Mouse (Mus musculus) midbrain, embryonic 14.5 days (tissue): ENCODE data around the gene Ssmem1. TPM values are rescaled to one million over a fixed set of nuclear protein-coding genes. Genes with fewer than 3 reads are reported as not detected.

Experiments used
- ATAC-seq: fragments of 200-750 bp; cut with Nextera tagmentation; 2 replicates; pipeline ENCODE4 v1.8.0; 2017; ENCODE audit warnings: moderate number of reproducible peaks, moderate library complexity; ENCODE audit not compliant: low FRiP score, low TSS enrichment
- DNase-seq: peaks from one replicate; pipeline ENCODE4 v3.0.0-alpha.2; 2015
- H3K27ac ChIP-seq: fragments of 300-500 bp; sonication (generic); replicated peaks from 2 replicates; pipeline ENCODE4 v1.5.1; 2014; ENCODE audit warnings: mild to moderate bottlenecking, low read depth, low read length, moderate library complexity
- H3K27me3 ChIP-seq: fragments of 300-500 bp; sonication (generic); 2 replicates; pipeline ENCODE4 v1.6.1; 2014; ENCODE audit warnings: low read length, control low read depth, mixed read lengths; ENCODE audit not compliant: control insufficient read depth, insufficient read depth
- H3K36me3 ChIP-seq: fragments of 300-500 bp; sonication (generic); 2 replicates; pipeline ENCODE4 v1.6.1; 2014; ENCODE audit warnings: low read length, control low read depth; ENCODE audit not compliant: control insufficient read depth, insufficient read depth
- H3K4me1 ChIP-seq: fragments of 300-500 bp; sonication (generic); 2 replicates; pipeline ENCODE4 v1.6.1; 2014; ENCODE audit warnings: mild to moderate bottlenecking, antibody characterized with exemption, low read length, control low read depth; ENCODE audit not compliant: control insufficient read depth, insufficient read depth
- H3K4me2 ChIP-seq: fragments of 300-500 bp; sonication (generic); 2 replicates; pipeline ENCODE4 v1.6.1; 2014; ENCODE audit warnings: mild to moderate bottlenecking, low read length, moderate library complexity
- H3K4me3 ChIP-seq: fragments of 300-500 bp; sonication (generic); replicated peaks from 2 replicates; pipeline ENCODE4 v1.5.1; 2014; ENCODE audit warnings: low read depth, low read length
- H3K9ac ChIP-seq: fragments of 300-500 bp; sonication (generic); replicated peaks from 2 replicates; pipeline ENCODE4 v1.6.1; 2014; ENCODE audit warnings: mild to moderate bottlenecking, low read length, moderate library complexity
- H3K9me3 ChIP-seq: fragments of 300-500 bp; sonication (generic); 2 replicates; pipeline ENCODE4 v1.6.1; 2016; ENCODE audit warnings: low read length, control low read depth, mixed read lengths; ENCODE audit not compliant: control insufficient read depth
- WGBS: fragments of 180-500 bp; shearing (Covaris S2); extraction: QIAGEN DNeasy Blood & Tissue Kit; methylation state at CpG from one replicate; pipeline ENCODE4 v1.1.7; 2014; 5-methylcytosine and 5-hydroxymethylcytosine counted together
- polyA plus RNA-seq: library from polyadenylated mRNA; unstranded; fragments of >200 nt; fragmentation: Nextera tagmentation; extraction: Ambion mirVana; gene quantifications from 2 replicates; pipeline ENCODE4 v1.2.1, GENCODE M21; 2014

Ssmem1 gene
- polyA plus RNA-seq, 1 experiment from 2014 or later: not detected

DNA sequence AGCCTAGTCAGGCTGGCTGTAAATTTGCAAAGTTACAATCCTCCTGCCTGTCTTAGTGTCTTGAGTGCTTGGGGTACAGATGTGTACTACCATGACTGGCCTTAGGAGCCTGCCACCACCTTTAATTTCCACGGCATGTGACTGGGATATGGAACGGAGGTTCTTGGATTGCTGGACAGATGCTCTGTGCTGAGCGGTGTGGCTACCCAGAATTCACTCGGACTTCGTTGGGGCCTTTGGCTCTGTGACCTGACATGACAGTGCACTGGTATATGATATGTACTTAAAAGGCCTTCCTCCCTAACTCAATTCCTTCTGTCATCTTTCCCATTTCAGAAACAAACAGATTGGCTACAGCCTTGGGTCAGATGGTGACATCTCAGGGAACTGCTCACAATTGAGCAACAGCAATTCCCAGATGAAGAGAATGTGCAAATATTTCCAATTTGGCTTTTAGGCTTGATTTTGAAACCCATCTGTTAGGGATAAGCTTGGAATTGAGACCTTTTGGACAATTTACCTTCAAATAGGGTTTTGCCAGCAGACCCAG lies 45.0 kb downstream of the Ssmem1 start:
- Histone ChIP-seq H3K9me3 (no peaks in the 10 kb centered on the region), H3K4me2 (no peak overlapping the region), H3K4me3 (no peak overlapping the region), H3K27ac (no peak overlapping the region), H3K27me3 (no peaks in the 10 kb centered on the region), H3K36me3 (no peaks in the 10 kb centered on the region), H3K9ac (no peak overlapping the region), H3K4me1 (peaks cover 19% of the 10 kb centered on the region)
- WGBS: 93% methylated on average over 5 of the region's 5 CpGs
- no peak for ATAC-seq
- no peak for DNase-seq

DNA sequence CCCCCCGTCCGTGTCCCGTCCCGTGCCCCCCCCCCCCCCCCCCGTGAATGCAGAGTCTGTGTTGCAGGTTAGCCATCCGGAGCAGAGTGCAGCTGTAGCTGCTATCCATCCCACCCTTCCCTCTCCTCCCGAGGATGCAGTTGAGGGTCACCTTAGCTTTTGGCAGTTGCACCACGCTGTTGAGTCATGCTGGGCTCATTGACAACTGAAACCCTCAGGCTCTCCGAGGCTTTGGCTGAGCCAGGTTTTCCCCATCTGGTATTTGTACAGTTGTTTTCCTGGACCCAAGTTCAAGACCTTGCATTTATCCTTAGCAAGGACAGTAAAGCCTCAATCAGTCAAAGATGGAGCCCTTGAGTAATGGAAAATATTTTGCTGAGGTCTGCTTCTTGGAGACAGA lies 46.4 kb downstream of the Ssmem1 start:
- Histone ChIP-seq H3K36me3 (no peaks in the 10 kb centered on the region), H3K9me3 (no peaks in the 10 kb centered on the region), H3K4me2 (no peak overlapping the region), H3K27ac (no peak overlapping the region), H3K4me1 (peaks cover 19% of the 10 kb centered on the region), H3K27me3 (no peaks in the 10 kb centered on the region), H3K9ac (no peak overlapping the region), H3K4me3 (no peak overlapping the region)
- ATAC-seq (no peak), DNase-seq (no peak)
- 12% methylated on average over 5 of the region's 9 CpGs for WGBS

DNA sequence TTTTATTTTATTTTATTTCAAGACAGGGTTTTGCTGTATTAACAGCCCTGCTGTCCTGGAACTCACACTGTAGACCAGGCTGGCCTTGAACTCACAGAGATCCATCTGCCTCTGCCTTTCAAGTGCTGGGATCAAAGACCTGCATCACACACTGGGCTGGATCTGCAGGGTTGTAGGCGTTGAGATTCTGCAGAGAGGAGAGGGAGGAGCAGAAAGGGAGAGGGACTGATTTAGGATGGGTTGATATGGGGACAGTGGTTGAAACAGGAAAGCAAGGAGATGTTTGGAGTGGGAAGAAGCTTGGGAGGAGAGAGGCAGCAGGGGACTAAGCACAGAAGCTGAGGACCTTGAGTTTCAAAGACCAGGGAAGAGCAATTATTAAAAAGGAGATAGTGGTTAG lies 50.1 kb downstream of the Ssmem1 start:
- Histone ChIP-seq H3K4me1 (no peaks in the 10 kb centered on the region), H3K9ac (no peak overlapping the region), H3K4me3 (no peak overlapping the region), H3K36me3 (no peaks in the 10 kb centered on the region), H3K27me3 (no peaks in the 10 kb centered on the region), H3K27ac (no peak overlapping the region), H3K4me2 (no peak overlapping the region), H3K9me3 (no peaks in the 10 kb centered on the region)
- ATAC-seq (no peak), DNase-seq (no peak)
- 50% methylated on average over 1 of the region's 1 CpGs for WGBS

DNA sequence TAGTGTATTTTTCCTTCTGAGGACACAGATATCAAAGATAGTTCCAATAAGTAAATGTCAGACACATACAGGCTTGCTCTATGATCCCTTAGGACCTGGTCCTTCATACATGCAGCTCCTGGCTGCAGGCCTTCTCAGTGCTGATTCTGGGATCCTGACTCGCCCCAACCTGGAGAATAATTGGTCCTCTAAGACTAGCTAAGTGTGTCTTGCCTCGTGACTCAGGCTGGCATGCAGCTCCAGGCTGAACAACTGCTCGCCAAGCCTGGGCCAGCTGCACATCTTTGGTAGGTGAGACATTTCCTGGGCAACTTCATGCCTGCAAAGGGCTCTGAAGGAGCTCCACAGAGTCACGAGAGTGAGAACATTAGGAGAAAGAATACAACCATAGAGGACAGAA lies 52.5 kb downstream of the Ssmem1 start:
- Histone ChIP-seq H3K27me3 (no peaks in the 10 kb centered on the region), H3K9me3 (no peaks in the 10 kb centered on the region), H3K4me1 (no peaks in the 10 kb centered on the region), H3K27ac (no peak overlapping the region), H3K9ac (no peak overlapping the region), H3K4me3 (no peak overlapping the region), H3K36me3 (no peaks in the 10 kb centered on the region), H3K4me2 (no peak overlapping the region)
- 80% methylated on average over 4 of the region's 4 CpGs for WGBS
- DNase-seq: no peak
- ATAC-seq: no peak

DNA sequence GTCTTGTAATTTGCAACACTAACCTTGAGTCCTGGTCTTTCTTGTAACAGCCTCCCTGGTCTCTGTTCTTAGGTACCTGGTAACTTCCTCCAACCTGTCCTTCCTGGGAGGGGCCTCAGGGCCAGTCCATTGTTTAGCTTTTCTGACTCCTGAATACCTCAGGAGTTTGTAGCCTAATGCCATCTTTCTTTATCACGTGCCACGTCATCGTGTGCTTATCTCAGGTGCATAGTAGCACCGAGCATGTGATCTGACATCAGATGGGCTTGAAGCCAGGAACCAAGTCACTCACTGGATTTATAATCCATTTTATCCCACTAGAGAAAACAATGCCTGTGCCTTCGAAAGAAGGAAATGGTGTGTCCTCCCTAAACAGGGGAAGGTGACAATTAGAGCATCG lies 53.9 kb downstream of the Ssmem1 start:
- H3K36me3 ChIP-seq: no peaks in the 10 kb centered on the region
- ATAC-seq: no peak
- no peaks in the 10 kb centered on the region for H3K9me3 ChIP-seq
- WGBS: 82% methylated on average over 6 of the region's 6 CpGs
- no peak overlapping the region for H3K27ac ChIP-seq
- no peak overlapping the region for H3K4me2 ChIP-seq
- DNase-seq: no peak
- H3K4me1 ChIP-seq: no peaks in the 10 kb centered on the region
- no peak overlapping the region for H3K9ac ChIP-seq
- no peaks in the 10 kb centered on the region for H3K27me3 ChIP-seq
- no peak overlapping the region for H3K4me3 ChIP-seq

DNA sequence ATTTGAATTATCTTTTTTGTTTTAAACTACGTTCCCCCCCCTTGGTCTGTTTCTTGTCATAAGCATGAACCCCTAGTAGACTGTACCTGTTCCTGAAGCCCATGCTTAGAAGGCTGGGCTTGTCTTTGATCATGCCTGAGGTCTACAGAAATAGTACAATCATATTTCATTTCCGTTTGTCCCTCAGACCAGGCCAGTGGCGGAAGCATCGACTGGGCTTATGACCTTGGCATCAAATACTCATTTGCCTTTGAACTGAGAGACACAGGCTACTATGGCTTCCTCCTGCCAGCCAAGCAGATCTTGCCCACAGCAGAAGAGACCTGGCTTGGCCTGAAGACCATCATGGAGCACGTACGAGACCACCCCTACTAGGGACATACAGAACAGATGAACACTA lies 54.4 kb downstream of the Ssmem1 start:
- H3K4me1 ChIP-seq: no peaks in the 10 kb centered on the region
- 95% methylated on average over 6 of the region's 6 CpGs for WGBS
- DNase-seq (no peak), ATAC-seq (no peak)
- no peaks in the 10 kb centered on the region for H3K27me3 ChIP-seq
- no peaks in the 10 kb centered on the region for H3K9me3 ChIP-seq
- no peak overlapping the region for H3K4me2 ChIP-seq
- H3K36me3 ChIP-seq: no peaks in the 10 kb centered on the region
- H3K9ac ChIP-seq: no peak overlapping the region
- H3K27ac ChIP-seq: no peak overlapping the region
- no peak overlapping the region for H3K4me3 ChIP-seq

DNA sequence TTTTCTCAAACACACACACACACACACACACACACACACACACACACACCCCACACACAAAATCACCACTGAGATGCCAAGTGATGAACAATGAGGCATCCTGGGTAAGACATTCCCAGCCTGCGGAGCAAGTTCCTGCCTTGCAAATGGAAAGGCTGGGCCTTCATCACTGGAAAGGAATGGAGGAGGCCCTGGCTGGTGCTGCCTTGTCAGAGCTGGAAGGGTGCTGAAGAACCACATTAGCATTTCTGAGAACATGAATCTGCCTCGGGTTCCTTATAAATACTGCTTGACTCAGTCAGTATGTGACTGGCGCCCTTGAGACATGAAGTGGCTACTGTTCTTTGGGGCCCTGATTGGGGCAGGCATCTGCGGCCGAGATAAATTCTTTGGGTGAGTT lies 58.4 kb downstream of the Ssmem1 start, which contains the start of gene Cpa4:
Cpa4 (plus strand) TSS at position 301 of the 400 bp plus-strand sequence.
- 76% methylated on average over 5 of the region's 5 CpGs for WGBS
- Histone ChIP-seq H3K27me3 (no peaks in the 10 kb centered on the region), H3K4me1 (peaks cover 8% of the 10 kb centered on the region), H3K4me3 (no peak within 1 kb of the TSS), H3K9me3 (no peaks in the 10 kb centered on the region), H3K36me3 (no peaks in the 10 kb centered on the region), H3K4me2 (no peak within 1 kb of the TSS), H3K27ac (no peak within 1 kb of the TSS), H3K9ac (no peak within 1 kb of the TSS)
- DNase-seq (no peak), ATAC-seq (no peak)

DNA sequence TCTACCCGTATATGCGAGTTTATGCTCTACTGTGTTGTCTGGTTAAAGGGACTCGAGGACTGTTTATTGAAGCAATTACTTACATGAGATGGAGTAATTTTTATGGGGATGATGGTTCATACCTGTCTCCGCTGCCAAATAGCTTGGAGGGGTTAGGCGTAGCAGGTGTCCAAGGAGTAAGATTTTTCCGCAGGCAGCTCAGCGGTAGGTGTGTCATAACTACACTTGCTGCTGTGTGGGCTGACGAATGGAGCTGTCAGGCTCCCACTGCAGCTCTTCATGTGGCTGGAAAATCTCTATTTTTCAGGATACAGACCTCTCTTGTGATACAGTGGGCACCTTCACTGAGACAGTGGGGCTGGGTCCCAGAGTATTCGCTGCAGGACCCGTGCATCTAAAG lies 59.7 kb downstream of the Ssmem1 start:
- 91% methylated on average over 10 of the region's 10 CpGs for WGBS
- DNase-seq (no peak), ATAC-seq (no peak)
- H3K27ac ChIP-seq: no peak overlapping the region
- no peaks in the 10 kb centered on the region for H3K36me3 ChIP-seq
- H3K9ac ChIP-seq: no peak overlapping the region
- peaks cover 13% of the 10 kb centered on the region for H3K4me1 ChIP-seq
- no peak overlapping the region for H3K4me2 ChIP-seq
- H3K9me3 ChIP-seq: no peaks in the 10 kb centered on the region
- H3K27me3 ChIP-seq: no peaks in the 10 kb centered on the region
- H3K4me3 ChIP-seq: no peak overlapping the region
